Mouse (Mus musculus): ENCODE results near the gene Mrpl21. TPM values are rescaled to one million over a fixed set of nuclear protein-coding genes. Genes with fewer than 3 reads are reported as not detected.
A peak's percentile ranks its signal among the peaks of the same experiment; 100 is the strongest.

The Mrpl21 gene
- total RNA-seq (2014; rRNA removed) (35.2 and 41.1 TPM in 2 replicates), polyA plus RNA-seq (2012; rRNA removed) (45.2 and 46.8 TPM in 2 replicates)

DNA sequence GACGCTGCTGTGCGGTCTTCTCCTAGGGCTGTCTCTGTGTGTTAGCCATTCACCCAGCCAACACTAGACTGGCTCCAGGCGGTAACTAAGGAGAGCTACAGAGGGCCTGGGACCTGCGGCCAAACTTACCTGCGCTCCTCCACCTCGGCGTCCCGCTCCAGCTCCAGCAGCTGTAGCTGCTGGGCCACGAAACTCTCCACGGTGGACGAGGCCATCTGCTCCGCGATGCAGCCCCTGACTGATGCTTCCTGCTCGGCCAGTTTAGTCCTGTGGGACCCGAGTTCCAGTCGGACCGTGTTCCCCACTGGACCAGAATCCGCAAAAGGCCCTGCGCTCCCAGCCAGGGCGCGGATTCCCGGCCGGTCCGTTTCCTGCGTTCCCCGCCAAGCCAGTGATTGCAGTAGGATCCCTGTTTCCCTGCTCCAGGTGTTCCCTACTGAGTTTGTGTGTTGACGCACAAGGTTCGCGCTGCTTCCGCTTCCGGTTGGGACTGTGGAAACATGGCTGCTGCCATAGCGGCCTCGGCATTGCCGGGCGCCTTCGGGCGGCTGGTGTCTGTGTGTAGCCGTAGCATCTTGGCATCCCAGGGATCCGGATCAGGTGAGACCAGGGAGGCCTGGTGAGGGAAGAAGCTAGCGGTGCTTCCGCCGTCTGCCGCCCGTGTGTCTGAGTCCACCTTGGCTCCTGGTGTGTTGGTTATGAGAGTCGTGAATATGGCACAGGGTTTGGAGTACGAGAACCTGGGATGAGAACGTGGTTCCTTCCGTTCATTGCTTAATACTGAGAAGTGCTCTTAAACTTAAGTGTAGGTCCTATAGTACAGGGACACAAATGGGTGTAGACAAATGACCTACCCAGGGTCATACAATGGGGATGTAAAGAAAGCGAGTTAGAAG, at the start of gene Mrpl21, which contains the start of gene Ighmbp2:
Gene Mrpl21, plus strand, starts transcription at position 330 of the 896 bp plus-strand sequence.
Gene Ighmbp2, minus strand, starts transcription at position 446 of the 896 bp plus-strand sequence.
- no peaks in the 10 kb centered on the region for H3K36me3 ChIP-seq (ENCODE audit: control insufficient read depth, insufficient read depth, low read length)
- H3K79me2 ChIP-seq (ENCODE audit: control insufficient read depth, insufficient read depth, low read length), result no peaks in the 10 kb centered on the region
- peak within 1 kb of the TSS; percentile 89 for H3K4me3 ChIP-seq (ENCODE audit: insufficient read depth, low read depth, low read length)
- H3K9ac ChIP-seq (ENCODE audit: low read depth, low read length), result peak within 1 kb of the TSS; percentile 84
- TF ChIP-seq CTCF (IDR thresholded peaks at IDR 0.05; ENCODE audit: low read depth, low read length), result no peak
- TF ChIP-seq POLR2A (IDR thresholded peaks at IDR 0.05; ENCODE audit: extremely low read depth, insufficient read depth, low read length), result 0 out of 2 replicates have a peak, but pooled peaks have one; percentile 47
- H3K27ac ChIP-seq (replicated peaks; ENCODE audit: insufficient read depth, low read depth, low read length), result peak within 1 kb of the TSS; percentile 1; the same call in 1 of the 2 replicates
- peak; percentile 88 for DNase-seq (ENCODE audit: extremely low read depth, low read depth, low spot score)
- no peaks in the 10 kb centered on the region for H3K27me3 ChIP-seq (ENCODE audit: control insufficient read depth, insufficient read depth, low read length)
- peaks cover 6% of the 10 kb centered on the region for H3K4me1 ChIP-seq (ENCODE audit: control insufficient read depth, insufficient read depth, low read length)
- WGBS, result under 1% methylated on average over 49 of the region's 49 CpGs

DNA sequence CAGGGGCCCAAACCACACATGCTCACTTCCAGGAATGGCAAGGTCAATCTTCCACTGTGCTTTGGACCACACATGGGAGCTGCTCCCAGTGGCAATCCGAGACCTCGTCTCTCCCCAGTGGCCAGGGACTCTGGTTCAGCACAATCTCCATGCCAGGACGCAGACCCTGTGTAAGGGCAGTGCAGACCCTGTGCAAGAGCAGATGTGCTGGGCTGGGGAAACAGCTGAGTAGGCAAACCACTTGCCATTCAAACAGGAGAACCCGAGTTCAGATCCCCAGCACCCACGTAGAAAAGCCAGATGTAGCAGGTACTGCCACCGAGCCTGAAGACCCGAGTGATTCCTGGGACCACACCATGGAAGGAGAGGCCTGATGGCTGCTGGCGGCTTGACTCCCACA, 22.7 kb upstream of the Mrpl21 start:
- Histone ChIP-seq H3K36me3 (ENCODE audit: control insufficient read depth, insufficient read depth, low read length) (peaks cover 2% of the 10 kb centered on the region; the same call in 1 of the 2 replicates), H3K27me3 (ENCODE audit: control insufficient read depth, insufficient read depth, low read length) (no peaks in the 10 kb centered on the region), H3K79me2 (ENCODE audit: control insufficient read depth, insufficient read depth, low read length) (no peaks in the 10 kb centered on the region), H3K9ac (ENCODE audit: low read depth, low read length) (no peak overlapping the region), H3K4me1 (ENCODE audit: control insufficient read depth, insufficient read depth, low read length) (no peaks in the 10 kb centered on the region), H3K4me3 (ENCODE audit: insufficient read depth, low read depth, low read length) (no peak overlapping the region), H3K27ac (replicated peaks; ENCODE audit: insufficient read depth, low read depth, low read length) (no peak overlapping the region)
- 94% methylated on average over 8 of the region's 8 CpGs for WGBS
- DNase-seq (ENCODE audit: extremely low read depth, low read depth, low spot score), result no peak
- TF ChIP-seq POLR2A (IDR thresholded peaks at IDR 0.05; ENCODE audit: extremely low read depth, insufficient read depth, low read length) (no peak), CTCF (IDR thresholded peaks at IDR 0.05; ENCODE audit: low read depth, low read length) (no peak)

DNA sequence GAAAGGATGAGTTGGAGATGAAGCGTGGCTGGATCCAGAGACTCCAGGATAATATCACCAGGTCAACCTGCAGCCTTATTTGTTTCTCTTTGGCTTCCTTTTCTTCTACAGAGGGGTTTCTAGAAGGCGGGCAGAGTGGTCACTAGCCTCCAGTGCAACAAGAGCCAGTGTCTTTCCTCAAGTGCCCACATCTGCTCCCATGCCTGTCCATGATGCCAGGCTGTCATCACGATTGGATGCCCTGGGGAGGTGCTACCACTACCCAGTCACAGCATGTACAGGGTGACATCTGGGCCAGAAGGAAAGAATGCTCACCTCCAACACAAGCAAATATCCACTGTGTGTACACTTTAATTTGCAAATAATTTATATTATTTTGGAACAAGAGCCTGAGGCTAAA, 22.1 kb upstream of the Mrpl21 start:
- Histone ChIP-seq H3K27ac (replicated peaks; ENCODE audit: insufficient read depth, low read depth, low read length) (no peak overlapping the region), H3K4me3 (ENCODE audit: insufficient read depth, low read depth, low read length) (no peak overlapping the region), H3K36me3 (ENCODE audit: control insufficient read depth, insufficient read depth, low read length) (peaks cover 2% of the 10 kb centered on the region; the same call in 1 of the 2 replicates), H3K79me2 (ENCODE audit: control insufficient read depth, insufficient read depth, low read length) (no peaks in the 10 kb centered on the region), H3K4me1 (ENCODE audit: control insufficient read depth, insufficient read depth, low read length) (no peaks in the 10 kb centered on the region), H3K27me3 (ENCODE audit: control insufficient read depth, insufficient read depth, low read length) (no peaks in the 10 kb centered on the region), H3K9ac (ENCODE audit: low read depth, low read length) (no peak overlapping the region)
- TF ChIP-seq POLR2A (IDR thresholded peaks at IDR 0.05; ENCODE audit: extremely low read depth, insufficient read depth, low read length) (no peak), CTCF (IDR thresholded peaks at IDR 0.05; ENCODE audit: low read depth, low read length) (no peak)
- 89% methylated on average over 3 of the region's 3 CpGs for WGBS
- no peak for DNase-seq (ENCODE audit: extremely low read depth, low read depth, low spot score)

DNA sequence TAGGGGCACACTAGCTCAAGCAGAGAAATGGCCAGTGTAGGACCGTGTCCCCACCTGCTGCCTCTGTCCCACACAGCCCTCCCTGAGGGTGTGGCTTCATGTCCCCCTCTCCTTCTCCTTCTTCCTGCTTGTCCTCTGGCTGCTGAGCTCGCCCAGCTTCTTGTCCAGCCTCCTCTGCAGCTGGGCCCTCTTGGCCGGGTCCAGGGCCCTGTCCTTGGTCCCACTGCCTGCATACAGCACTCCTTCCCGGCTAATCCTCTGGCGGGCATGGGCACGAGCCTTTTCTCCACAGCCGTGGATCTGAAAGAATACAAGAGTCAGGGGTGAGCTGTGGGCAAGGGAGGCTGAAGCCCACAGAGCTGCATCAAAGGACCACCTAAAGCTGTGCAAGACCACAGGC, 21.4 kb upstream of the Mrpl21 start:
- 99% methylated on average over 7 of the region's 7 CpGs for WGBS
- TF ChIP-seq CTCF (IDR thresholded peaks at IDR 0.05; ENCODE audit: low read depth, low read length) (no peak), POLR2A (IDR thresholded peaks at IDR 0.05; ENCODE audit: extremely low read depth, insufficient read depth, low read length) (no peak)
- DNase-seq (ENCODE audit: extremely low read depth, low read depth, low spot score), result no peak
- Histone ChIP-seq H3K9ac (ENCODE audit: low read depth, low read length) (no peak overlapping the region), H3K36me3 (ENCODE audit: control insufficient read depth, insufficient read depth, low read length) (peaks cover 2% of the 10 kb centered on the region; the same call in 1 of the 2 replicates), H3K27me3 (ENCODE audit: control insufficient read depth, insufficient read depth, low read length) (no peaks in the 10 kb centered on the region), H3K4me3 (ENCODE audit: insufficient read depth, low read depth, low read length) (no peak overlapping the region), H3K4me1 (ENCODE audit: control insufficient read depth, insufficient read depth, low read length) (no peaks in the 10 kb centered on the region), H3K27ac (replicated peaks; ENCODE audit: insufficient read depth, low read depth, low read length) (no peak overlapping the region), H3K79me2 (ENCODE audit: control insufficient read depth, insufficient read depth, low read length) (no peaks in the 10 kb centered on the region)

DNA sequence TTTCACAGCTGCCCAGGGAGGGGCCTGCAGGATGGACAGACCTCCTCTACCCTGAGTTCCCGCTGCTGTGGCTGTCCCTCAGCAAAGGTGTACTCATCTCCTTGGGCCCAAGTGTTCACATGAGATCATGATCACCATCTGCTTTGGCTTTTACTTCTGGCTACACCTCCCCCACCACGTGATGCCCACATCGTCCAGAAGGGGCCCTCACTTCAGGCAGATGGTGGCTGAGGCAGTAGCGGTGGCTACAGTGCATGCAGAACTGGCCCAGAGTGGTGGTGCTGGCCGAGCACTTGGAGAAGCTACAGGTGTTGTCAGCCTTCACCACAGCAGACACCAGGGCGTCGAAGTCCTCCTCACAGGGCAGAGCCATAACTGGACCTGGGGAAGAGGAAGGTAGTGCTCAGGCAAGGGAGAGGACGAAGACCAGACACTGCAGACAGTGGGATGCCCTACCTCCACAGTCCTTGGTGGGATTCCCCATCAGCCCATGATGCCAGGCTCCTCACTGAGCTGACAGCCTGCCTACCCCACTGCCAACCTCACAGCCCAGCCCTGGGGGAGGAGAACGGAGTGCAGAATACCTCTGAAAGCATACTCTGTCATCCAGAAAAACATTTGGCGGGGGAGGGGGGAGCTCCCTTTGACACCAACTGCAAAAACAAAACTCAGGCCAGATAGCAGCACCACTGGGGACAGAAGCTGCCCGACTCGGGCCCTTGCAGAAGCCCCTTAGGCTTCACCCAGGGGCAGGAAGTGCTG, 20.8 kb upstream of the Mrpl21 start:
- Histone ChIP-seq H3K27ac (replicated peaks; ENCODE audit: insufficient read depth, low read depth, low read length) (no peak overlapping the region), H3K79me2 (ENCODE audit: control insufficient read depth, insufficient read depth, low read length) (no peaks in the 10 kb centered on the region), H3K4me3 (ENCODE audit: insufficient read depth, low read depth, low read length) (no peak overlapping the region), H3K27me3 (ENCODE audit: control insufficient read depth, insufficient read depth, low read length) (no peaks in the 10 kb centered on the region), H3K4me1 (ENCODE audit: control insufficient read depth, insufficient read depth, low read length) (no peaks in the 10 kb centered on the region), H3K9ac (ENCODE audit: low read depth, low read length) (no peak overlapping the region), H3K36me3 (ENCODE audit: control insufficient read depth, insufficient read depth, low read length) (peaks cover 2% of the 10 kb centered on the region; the same call in 1 of the 2 replicates)
- 89% methylated on average over 12 of the region's 12 CpGs for WGBS
- DNase-seq (ENCODE audit: extremely low read depth, low read depth, low spot score), result no peak
- no peak for TF ChIP-seq CTCF (IDR thresholded peaks at IDR 0.05; ENCODE audit: low read depth, low read length)
- no peak for TF ChIP-seq POLR2A (IDR thresholded peaks at IDR 0.05; ENCODE audit: extremely low read depth, insufficient read depth, low read length)
